Mouse (Mus musculus): Measurements from ENCODE around the gene Gucy1a1. TPM values are rescaled to one million over a fixed set of nuclear protein-coding genes. Genes with fewer than 3 reads are reported as not detected.

Gene Gucy1a1
- polyA plus RNA-seq, 1 experiment from 2014 or later: 0.09 TPM

DNA sequence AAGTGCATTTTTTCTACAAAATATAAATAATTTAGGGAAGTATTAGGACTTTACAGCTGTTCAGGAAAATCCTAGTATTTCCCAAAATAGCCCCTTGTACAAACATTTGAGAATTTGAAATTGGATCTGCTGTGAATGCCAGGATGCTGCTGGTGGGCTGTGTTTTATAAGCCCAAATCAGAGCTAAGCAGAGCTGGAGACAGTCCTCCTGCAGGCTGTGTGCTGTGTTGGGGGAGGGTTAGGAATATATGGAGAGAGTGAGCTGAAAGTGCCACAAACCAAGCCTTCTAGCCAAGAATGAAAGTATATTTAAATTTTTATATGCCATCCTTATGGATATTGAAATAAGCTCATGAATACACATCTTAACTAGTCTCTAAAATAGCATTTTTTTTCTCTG, 94.1 kb downstream of the Gucy1a1 start:
- Histone ChIP-seq H3K27ac (no peak overlapping the region), H3K36me3 (ENCODE audit: inconsistent target) (no peaks in the 10 kb centered on the region), H3K4me3 (ENCODE audit: inconsistent target) (no peak overlapping the region), H3K79me2 (ENCODE audit: inconsistent target) (no peaks in the 10 kb centered on the region)

GRCm38 (mm10) chr3:82048681-82049080, 96.9 kb downstream of the Gucy1a1 start:
- Histone ChIP-seq H3K27ac (no peak overlapping the region), H3K79me2 (ENCODE audit: inconsistent target) (no peaks in the 10 kb centered on the region), H3K4me3 (ENCODE audit: inconsistent target) (no peak overlapping the region), H3K36me3 (ENCODE audit: inconsistent target) (no peaks in the 10 kb centered on the region)
- 81% methylated on average over 7 of the region's 7 CpGs for WGBS (ENCODE audit: missing documents)

GRCm38 (mm10) chr3:82048078-82048477, 97.5 kb downstream of the Gucy1a1 start:
- no peaks in the 10 kb centered on the region for H3K36me3 ChIP-seq (ENCODE audit: inconsistent target)
- no peak overlapping the region for H3K27ac ChIP-seq
- no peaks in the 10 kb centered on the region for H3K79me2 ChIP-seq (ENCODE audit: inconsistent target)
- WGBS (ENCODE audit: missing documents): 87% methylated on average over 4 of the region's 4 CpGs
- no peak overlapping the region for H3K4me3 ChIP-seq (ENCODE audit: inconsistent target)

- no peak overlapping the region for H3K27ac ChIP-seq
- no peak overlapping the region for H3K4me3 ChIP-seq (ENCODE audit: inconsistent target)
- no peaks in the 10 kb centered on the region for H3K79me2 ChIP-seq (ENCODE audit: inconsistent target)
- WGBS (ENCODE audit: missing documents): 37% methylated on average over 8 of the region's 8 CpGs
- H3K36me3 ChIP-seq (ENCODE audit: inconsistent target): no peaks in the 10 kb centered on the region
These were observed 98.4 kb downstream of the Gucy1a1 start for GRCm38 (mm10) chr3:82047100-82047753.

- no peaks in the 10 kb centered on the region for H3K79me2 ChIP-seq (ENCODE audit: inconsistent target)
- no peak overlapping the region for H3K4me3 ChIP-seq (ENCODE audit: inconsistent target)
- H3K27ac ChIP-seq: no peak overlapping the region
- no peaks in the 10 kb centered on the region for H3K36me3 ChIP-seq (ENCODE audit: inconsistent target)
- WGBS (ENCODE audit: missing documents): 87% methylated on average over 8 of the region's 8 CpGs
These were observed 99.5 kb downstream of the Gucy1a1 start for GRCm38 (mm10) chr3:82046087-82046486.

DNA sequence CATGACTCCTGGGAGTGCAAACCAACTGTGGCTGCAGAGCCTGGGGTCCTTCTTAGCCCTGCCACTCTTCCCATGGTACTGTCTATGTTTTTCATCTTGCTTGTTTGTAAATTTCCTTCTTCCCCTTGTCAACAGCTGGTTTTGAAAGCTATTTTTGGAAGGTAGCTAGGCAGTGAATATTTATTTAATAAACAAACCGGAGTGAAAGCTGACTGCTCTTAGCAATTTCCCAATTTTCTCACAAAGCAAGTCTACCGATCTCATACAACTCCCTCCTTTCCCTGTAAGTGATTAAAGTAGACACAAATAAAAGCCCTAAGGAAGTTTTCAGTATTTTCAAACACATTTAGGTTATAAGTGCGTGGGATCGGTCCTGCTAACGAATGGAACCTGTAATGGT, 100.7 kb downstream of the Gucy1a1 start:
- Histone ChIP-seq H3K79me2 (ENCODE audit: inconsistent target) (no peaks in the 10 kb centered on the region), H3K36me3 (ENCODE audit: inconsistent target) (no peaks in the 10 kb centered on the region), H3K27ac (no peak overlapping the region), H3K4me3 (ENCODE audit: inconsistent target) (no peak overlapping the region)
- 98% methylated on average over 5 of the region's 5 CpGs for WGBS (ENCODE audit: missing documents)

DNA sequence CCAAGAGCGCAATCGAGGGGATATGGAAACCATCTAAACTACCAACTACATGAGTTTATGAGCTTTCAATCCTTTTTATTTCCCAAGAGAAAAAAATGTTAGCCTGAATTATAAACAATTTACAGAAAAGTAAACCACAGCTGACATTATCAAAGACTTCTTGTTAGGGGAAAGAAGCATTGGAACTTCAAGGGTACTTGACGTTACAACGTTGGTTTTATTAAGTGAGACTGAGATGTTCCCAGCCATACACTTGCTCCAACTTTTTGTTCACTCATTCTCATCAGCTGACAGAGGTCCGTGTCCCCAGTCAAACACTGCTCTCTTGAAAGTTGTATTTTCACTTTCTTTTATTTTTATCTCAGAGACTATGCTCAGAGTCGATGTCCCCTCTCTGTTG, 101.9 kb downstream of the Gucy1a1 start:
- no peak overlapping the region for H3K27ac ChIP-seq
- WGBS (ENCODE audit: missing documents): 91% methylated on average over 6 of the region's 6 CpGs
- H3K4me3 ChIP-seq (ENCODE audit: inconsistent target): no peak overlapping the region
- H3K79me2 ChIP-seq (ENCODE audit: inconsistent target): no peaks in the 10 kb centered on the region
- H3K36me3 ChIP-seq (ENCODE audit: inconsistent target): no peaks in the 10 kb centered on the region

Other genes starting within 250 kb of the Gucy1a1 start
- 31.0 to 39.1 TPM (median 35.3 TPM) in 3 replicates for gene Ctso, start 213.2 kb downstream of the Gucy1a1 start, polyA plus RNA-seq (2018)
- not detected in 3 replicates for gene Tdo2, start 169.6 kb downstream of the Gucy1a1 start, polyA plus RNA-seq (2018)
- not detected in 3 replicates for gene Asic5, start 163.5 kb downstream of the Gucy1a1 start, polyA plus RNA-seq (2018)
- gene Gucy1b1, start 71.1 kb downstream of the Gucy1a1 start, polyA plus RNA-seq (2018): 0.10 to 0.23 TPM in 2 of 3 replicates, not detected in the other
- gene Map9, start 212.3 kb upstream of the Gucy1a1 start, polyA plus RNA-seq (2018): 0.06 to 0.16 TPM in 2 of 3 replicates, not detected in the other